Mouse (Mus musculus): ENCODE data around the gene Borcs6.

DNA sequence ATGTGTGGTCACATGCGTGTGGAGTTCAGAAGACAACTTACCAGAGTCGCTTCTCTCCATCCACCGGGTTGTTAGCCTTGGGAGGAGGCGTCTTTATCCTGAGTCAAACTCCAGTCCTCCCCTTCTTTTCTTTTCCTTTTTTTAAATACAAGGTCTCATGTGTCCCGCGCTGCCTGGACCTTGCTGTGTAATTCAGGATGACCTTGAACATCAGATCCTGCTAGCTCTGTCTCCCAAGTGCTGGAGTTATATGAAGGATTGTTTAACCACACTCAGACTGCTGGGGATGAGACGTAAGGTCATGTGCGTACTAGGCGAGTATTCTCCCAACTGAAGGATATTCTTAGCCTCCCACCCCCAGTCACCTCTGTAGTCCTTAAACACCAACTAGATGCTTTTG is 17.8 kb downstream of the Borcs6 start:
- TF ChIP-seq POLR2A (IDR thresholded peaks at IDR 0.05; ENCODE audit: low read depth, low read length) (no peak), CTCF (IDR thresholded peaks at IDR 0.05; ENCODE audit: extremely low read depth, insufficient read depth, insufficient read length, insufficient replicate concordance) (no peak)

Data from spleen, adult 2 months (tissue).